Mouse (Mus musculus) embryonic facial prominence, embryonic 12.5 days (tissue): ENCODE results near the gene Pdzrn4. TPM values are rescaled to one million over a fixed set of nuclear protein-coding genes. Genes with fewer than 3 reads are reported as not detected.

ENCODE experiments used
- ATAC-seq: fragments of 200-750 bp; cut with Nextera tagmentation; 2 replicates; pipeline ENCODE4 v1.8.0; 2017; ENCODE audit not compliant: insufficient number of reproducible peaks, insufficient read depth, low FRiP score, low TSS enrichment
- H3K27ac ChIP-seq: fragments of 300-500 bp; sonication (generic); 2 replicates; pipeline ENCODE4 v1.5.1; 2016; ENCODE audit warnings: mild to moderate bottlenecking
- H3K27me3 ChIP-seq: fragments of 300-500 bp; sonication (generic); 2 replicates; pipeline ENCODE4 v1.6.1; 2016; ENCODE audit warnings: mild to moderate bottlenecking, moderate library complexity
- H3K36me3 ChIP-seq: fragments of 300-500 bp; sonication (generic); 2 replicates; pipeline ENCODE4 v1.6.1; 2016; ENCODE audit warnings: mild to moderate bottlenecking
- H3K4me1 ChIP-seq: fragments of 300-500 bp; sonication (generic); 2 replicates; pipeline ENCODE4 v1.6.1; 2016
- H3K4me2 ChIP-seq: fragments of 300-500 bp; sonication (generic); replicated peaks from 2 replicates; pipeline ENCODE4 v1.6.1; 2016; ENCODE audit warnings: mild to moderate bottlenecking, moderate library complexity
- H3K4me3 ChIP-seq: fragments of 300-500 bp; sonication (generic); 2 replicates; pipeline ENCODE4 v1.5.1; 2016; ENCODE audit warnings: mild to moderate bottlenecking
- H3K9ac ChIP-seq: fragments of 300-500 bp; sonication (generic); 2 replicates; pipeline ENCODE4 v1.6.1; 2016; ENCODE audit warnings: mild to moderate bottlenecking, moderate library complexity
- H3K9me3 ChIP-seq: fragments of 300-500 bp; sonication (generic); 2 replicates; pipeline ENCODE4 v1.6.1; 2016; ENCODE audit warnings: mild to moderate bottlenecking, moderate library complexity
- WGBS: fragments of 180-500 bp; shearing (Covaris S2); methylation state at CpG from one replicate; pipeline ENCODE4 v1.1.7; 2016; 5-methylcytosine and 5-hydroxymethylcytosine counted together
- polyA plus RNA-seq: library from polyadenylated mRNA; unstranded; fragments of >200 nt; fragmentation: Nextera tagmentation; extraction: Ambion mirVana; gene quantifications from 2 replicates; pipeline ENCODE4 v1.2.1, GENCODE M21; 2016

Pdzrn4 gene
- polyA plus RNA-seq, 1 experiment from 2014 or later: 7.6 TPM

GRCm38 (mm10) chr15:92416658-92417057 lies 20.0 kb downstream of the Pdzrn4 start:
- ATAC-seq: no peak
- H3K9me3 ChIP-seq: no peaks in the 10 kb centered on the region
- H3K9ac ChIP-seq: no peak overlapping the region
- H3K27me3 ChIP-seq: no peaks in the 10 kb centered on the region
- H3K4me2 ChIP-seq: no peak overlapping the region
- H3K4me3 ChIP-seq: no peak overlapping the region
- H3K4me1 ChIP-seq: peaks cover 17% of the 10 kb centered on the region; the same call in 1 of the 2 replicates
- WGBS: 32% methylated on average over 7 of the region's 7 CpGs
- H3K27ac ChIP-seq: no peak overlapping the region
- no peaks in the 10 kb centered on the region for H3K36me3 ChIP-seq

DNA sequence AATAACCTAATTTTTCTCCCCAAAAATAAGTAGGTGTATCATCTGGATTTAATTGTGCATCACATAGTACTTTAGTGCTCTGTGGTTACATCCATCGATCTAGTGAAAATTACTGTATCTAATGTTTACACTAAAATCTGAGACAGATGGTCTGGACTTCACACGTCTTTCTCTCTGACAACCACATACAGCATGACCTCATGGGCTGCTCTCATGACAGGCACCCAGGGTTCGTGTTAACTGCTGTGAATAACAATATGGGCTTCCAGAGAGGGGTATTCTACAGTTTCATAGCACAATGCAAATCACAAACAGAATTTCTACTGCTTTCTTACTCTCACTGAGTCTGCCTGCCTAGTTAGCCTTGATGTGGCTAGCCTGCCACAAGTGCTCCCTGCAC lies 20.4 kb downstream of the Pdzrn4 start:
- H3K4me3 ChIP-seq: no peak overlapping the region
- WGBS: 21% methylated on average over 3 of the region's 3 CpGs
- no peak overlapping the region for H3K27ac ChIP-seq
- H3K9ac ChIP-seq: no peak overlapping the region
- no peaks in the 10 kb centered on the region for H3K36me3 ChIP-seq
- ATAC-seq: 0 out of 2 replicates have a peak, but pooled peaks have one; percentile 35
- H3K4me1 ChIP-seq: peaks cover 17% of the 10 kb centered on the region; the same call in 1 of the 2 replicates
- no peaks in the 10 kb centered on the region for H3K9me3 ChIP-seq
- H3K27me3 ChIP-seq: no peaks in the 10 kb centered on the region
- no peak overlapping the region for H3K4me2 ChIP-seq

DNA sequence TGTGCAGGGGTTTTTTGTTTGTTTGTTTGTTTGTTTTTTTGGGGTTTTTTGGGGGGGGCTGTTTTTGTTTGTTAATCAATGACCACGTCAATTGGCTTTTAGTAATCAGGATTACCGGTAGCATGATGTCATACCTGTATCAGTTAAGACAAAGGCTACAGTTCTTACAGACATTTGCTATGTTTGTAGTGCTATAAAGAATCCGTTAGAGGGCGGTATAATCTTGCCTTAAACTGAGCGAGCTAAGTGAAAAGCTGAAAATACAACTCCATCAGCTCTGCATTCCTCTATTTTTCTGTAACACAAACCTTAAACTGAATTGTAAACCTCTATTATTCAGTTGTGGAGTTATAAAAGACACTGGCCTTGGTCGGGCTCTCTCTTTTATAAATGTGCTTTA lies 37.9 kb downstream of the Pdzrn4 start:
- Histone ChIP-seq H3K4me3 (no peak overlapping the region), H3K27ac (no peak overlapping the region), H3K4me1 (no peaks in the 10 kb centered on the region), H3K4me2 (no peak overlapping the region), H3K9ac (no peak overlapping the region), H3K36me3 (no peaks in the 10 kb centered on the region), H3K27me3 (no peaks in the 10 kb centered on the region), H3K9me3 (no peaks in the 10 kb centered on the region)
- WGBS: 7% methylated on average over 6 of the region's 6 CpGs
- no peak for ATAC-seq

DNA sequence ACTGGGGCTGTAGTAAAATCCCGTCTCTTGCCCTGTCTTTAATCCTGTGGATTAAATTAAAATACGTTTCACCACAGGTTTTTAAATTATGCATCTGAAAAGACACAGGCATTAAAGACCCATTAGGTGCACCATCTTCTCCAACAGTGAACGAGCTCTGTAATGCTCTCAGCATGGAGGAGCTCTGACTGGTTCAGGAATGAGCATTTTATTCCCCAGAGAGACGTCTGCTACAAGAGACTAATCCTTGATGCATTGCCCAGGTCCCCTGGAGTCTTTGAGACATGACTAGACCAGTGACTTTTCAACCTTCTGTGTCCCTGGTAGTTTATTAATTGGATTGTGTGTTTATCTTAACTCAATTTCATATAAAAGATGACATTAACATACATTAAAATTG lies 38.6 kb downstream of the Pdzrn4 start:
- ATAC-seq: no peak
- Histone ChIP-seq H3K36me3 (no peaks in the 10 kb centered on the region), H3K27me3 (no peaks in the 10 kb centered on the region), H3K27ac (no peak overlapping the region), H3K4me3 (no peak overlapping the region), H3K4me2 (no peak overlapping the region), H3K9me3 (no peaks in the 10 kb centered on the region), H3K4me1 (no peaks in the 10 kb centered on the region), H3K9ac (no peak overlapping the region)
- 42% methylated on average over 4 of the region's 4 CpGs for WGBS

GRCm38 (mm10) chr15:92441630-92442180 lies 45.0 kb downstream of the Pdzrn4 start:
- Histone ChIP-seq H3K4me1 (no peaks in the 10 kb centered on the region), H3K36me3 (no peaks in the 10 kb centered on the region), H3K9ac (no peak overlapping the region), H3K27ac (no peak overlapping the region), H3K9me3 (no peaks in the 10 kb centered on the region), H3K4me3 (no peak overlapping the region), H3K4me2 (no peak overlapping the region), H3K27me3 (no peaks in the 10 kb centered on the region)
- 69% methylated on average over 19 of the region's 19 CpGs for WGBS
- ATAC-seq: no peak

GRCm38 (mm10) chr15:92447708-92448147 lies 51.0 kb downstream of the Pdzrn4 start:
- Histone ChIP-seq H3K4me1 (no peaks in the 10 kb centered on the region), H3K36me3 (no peaks in the 10 kb centered on the region), H3K9me3 (no peaks in the 10 kb centered on the region), H3K4me3 (no peak overlapping the region), H3K27ac (no peak overlapping the region), H3K9ac (no peak overlapping the region), H3K27me3 (no peaks in the 10 kb centered on the region), H3K4me2 (no peak overlapping the region)
- 45% methylated on average over 8 of the region's 8 CpGs for WGBS
- ATAC-seq: no peak

DNA sequence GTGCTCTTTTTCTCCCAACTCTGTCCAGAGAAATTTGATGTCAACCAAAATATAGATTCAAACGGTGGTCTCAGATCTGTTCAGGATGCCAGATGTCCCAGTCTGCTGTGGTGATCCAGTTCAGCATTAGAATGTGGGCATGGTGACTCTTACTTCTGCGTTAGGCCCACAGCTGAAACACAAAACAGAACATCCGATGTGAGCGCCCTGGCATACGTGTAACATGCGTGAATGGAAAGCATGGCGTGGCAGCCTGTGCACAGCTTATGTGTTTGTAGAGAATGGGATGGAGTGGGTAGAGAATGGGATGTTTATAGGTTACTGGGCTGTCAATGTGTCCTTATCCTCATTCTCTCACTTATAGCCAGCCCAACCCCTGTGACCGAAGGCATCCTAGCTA lies 52.4 kb downstream of the Pdzrn4 start:
- Histone ChIP-seq H3K36me3 (no peaks in the 10 kb centered on the region), H3K27ac (no peak overlapping the region), H3K4me1 (no peaks in the 10 kb centered on the region), H3K4me2 (no peak overlapping the region), H3K4me3 (no peak overlapping the region), H3K9me3 (no peaks in the 10 kb centered on the region), H3K9ac (no peak overlapping the region), H3K27me3 (no peaks in the 10 kb centered on the region)
- ATAC-seq: no peak
- 91% methylated on average over 8 of the region's 8 CpGs for WGBS

DNA sequence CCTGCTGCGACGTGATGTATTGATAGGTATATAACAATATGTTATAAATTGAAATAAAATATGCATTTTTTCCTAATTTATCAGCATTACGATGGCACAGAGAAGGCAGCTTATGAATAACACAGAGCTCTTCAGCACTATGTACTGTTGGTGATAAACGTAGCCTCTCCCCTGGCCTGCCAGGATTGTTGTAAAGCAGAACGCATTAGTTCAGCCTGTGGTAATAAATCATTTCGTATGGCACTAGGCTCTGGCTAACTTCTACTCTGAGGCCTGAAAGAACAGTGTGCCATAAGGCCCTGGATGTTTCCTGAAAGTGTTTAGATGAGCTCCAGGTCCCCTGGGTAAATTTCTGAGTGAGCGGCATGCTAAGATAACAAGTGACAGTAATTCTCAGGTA lies 55.9 kb downstream of the Pdzrn4 start:
- 86% methylated on average over 7 of the region's 7 CpGs for WGBS
- Histone ChIP-seq H3K9ac (no peak overlapping the region), H3K27me3 (no peaks in the 10 kb centered on the region), H3K4me1 (no peaks in the 10 kb centered on the region), H3K4me3 (no peak overlapping the region), H3K9me3 (no peaks in the 10 kb centered on the region), H3K4me2 (no peak overlapping the region), H3K27ac (no peak overlapping the region), H3K36me3 (no peaks in the 10 kb centered on the region)
- no peak for ATAC-seq

DNA sequence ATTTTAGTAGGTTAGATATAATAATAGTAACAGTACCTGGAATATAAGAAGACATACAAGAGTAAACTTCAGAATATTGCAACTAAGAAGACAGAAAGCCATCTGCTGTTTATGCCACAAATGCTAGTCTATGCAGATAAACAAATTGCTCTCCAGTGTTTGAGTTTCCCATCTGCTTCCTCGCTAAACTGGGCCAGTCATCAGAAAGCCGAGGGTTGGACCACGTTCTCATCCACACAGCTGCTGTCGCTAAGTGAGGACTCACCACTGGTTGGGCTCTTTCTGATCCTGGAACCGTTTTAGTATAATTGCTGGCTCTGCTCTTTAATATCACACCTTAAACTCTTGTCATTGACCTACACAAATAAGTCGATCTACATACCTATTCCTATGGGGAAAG lies 85.5 kb downstream of the Pdzrn4 start:
- ATAC-seq: no peak
- H3K27ac ChIP-seq: no peak overlapping the region
- WGBS: 81% methylated on average over 6 of the region's 6 CpGs

GRCm38 (mm10) chr15:92491376-92491775 lies 94.7 kb downstream of the Pdzrn4 start:
- H3K27me3 ChIP-seq: no peaks in the 10 kb centered on the region
- 83% methylated on average over 3 of the region's 3 CpGs for WGBS
- no peak overlapping the region for H3K9ac ChIP-seq
- H3K4me2 ChIP-seq: no peak overlapping the region
- no peak overlapping the region for H3K27ac ChIP-seq
- ATAC-seq: no peak
- H3K4me3 ChIP-seq: no peak overlapping the region
- H3K9me3 ChIP-seq: no peaks in the 10 kb centered on the region
- no peaks in the 10 kb centered on the region for H3K36me3 ChIP-seq
- no peaks in the 10 kb centered on the region for H3K4me1 ChIP-seq

More for the DNA sequence above, 85.5 kb downstream of the Pdzrn4 start:
- no peaks in the 10 kb centered on the region for H3K9me3 ChIP-seq
- no peak overlapping the region for H3K4me2 ChIP-seq
- no peaks in the 10 kb centered on the region for H3K36me3 ChIP-seq
- H3K4me1 ChIP-seq: no peaks in the 10 kb centered on the region
- H3K27me3 ChIP-seq: no peaks in the 10 kb centered on the region
- no peak overlapping the region for H3K9ac ChIP-seq
- no peak overlapping the region for H3K4me3 ChIP-seq

- H3K4me3 ChIP-seq: no peak overlapping the region
- no peaks in the 10 kb centered on the region for H3K9me3 ChIP-seq
- no peak overlapping the region for H3K4me2 ChIP-seq
- H3K36me3 ChIP-seq: no peaks in the 10 kb centered on the region
- H3K4me1 ChIP-seq: no peaks in the 10 kb centered on the region
- 87% methylated on average over 12 of the region's 12 CpGs for WGBS
- no peak overlapping the region for H3K9ac ChIP-seq
- no peak for ATAC-seq
- H3K27me3 ChIP-seq: no peaks in the 10 kb centered on the region
- no peak overlapping the region for H3K27ac ChIP-seq
Measured at GRCm38 (mm10) chr15:92495465-92496174, 98.9 kb downstream of the Pdzrn4 start.

- Histone ChIP-seq H3K4me2 (no peak overlapping the region), H3K27me3 (no peaks in the 10 kb centered on the region), H3K36me3 (no peaks in the 10 kb centered on the region), H3K4me3 (no peak overlapping the region), H3K9me3 (no peaks in the 10 kb centered on the region), H3K4me1 (no peaks in the 10 kb centered on the region), H3K27ac (no peak overlapping the region), H3K9ac (no peak overlapping the region)
- WGBS: 63% methylated on average over 9 of the region's 9 CpGs
- ATAC-seq: no peak
Measured at GRCm38 (mm10) chr15:92500276-92500838, 103.7 kb downstream of the Pdzrn4 start.
